Mouse (Mus musculus) CH12.LX (cell line): Measurements from ENCODE around the gene Camta1. TPM values are rescaled to one million over a fixed set of nuclear protein-coding genes. Genes with fewer than 3 reads are reported as not detected.

Source experiments
- DNase-seq: peaks from one replicate; pipeline ENCODE4 v3.0.0-alpha.2; 2013; ENCODE audit errors: extremely low read depth
- H3K27ac ChIP-seq: 2 replicates; pipeline ENCODE4 v1.5.1; 2012; ENCODE audit warnings: low read depth, mild to moderate bottlenecking, control low read depth, moderate library complexity; ENCODE audit not compliant: insufficient read depth
- H3K27me3 ChIP-seq: replicated peaks from 2 replicates; pipeline ENCODE3; 2012; ENCODE audit warnings: inconsistent platforms
- H3K36me3 ChIP-seq, 2 experiments: replicated peaks in 1 of 2; 2 replicates each; pipeline versions ENCODE3 to v1.6.1; 2012; ENCODE audit warnings: inconsistent platforms in 1 of 2, low read length in 1 of 2, mild to moderate bottlenecking in 1 of 2, mixed read lengths in 1 of 2, moderate library complexity in 1 of 2; ENCODE audit not compliant: control insufficient read depth in 1 of 2, insufficient read depth in 1 of 2
- H3K4me1 ChIP-seq, 2 experiments: 2 replicates each; pipeline ENCODE4 v1.6.1; 2012; ENCODE audit warnings: inconsistent platforms in 1 of 2, moderate library complexity in 1 of 2; ENCODE audit not compliant: insufficient read depth in 2 of 2, control insufficient read depth in 1 of 2
- H3K4me2 ChIP-seq: 2 replicates; pipeline ENCODE4 v1.6.1; 2012; ENCODE audit warnings: low read depth, mild to moderate bottlenecking, control low read depth; ENCODE audit not compliant: poor library complexity, insufficient read depth, severe bottlenecking
- H3K4me3 ChIP-seq, 3 experiments: fragments of 150-350 bp in 1 of 3; sonication (generic) in 1 of 3; replicated peaks in 1 of 3; 2 replicates each; pipeline versions ENCODE3 to v1.5.1; 2011 to 2012; ENCODE audit warnings: low read depth in 2 of 3, low read length in 2 of 3, mild to moderate bottlenecking in 2 of 3, moderate library complexity in 2 of 3, control low read depth in 1 of 3, improper control_type of control experiment in 1 of 3, inconsistent platforms in 1 of 3, mixed read lengths in 1 of 3; ENCODE audit not compliant: poor library complexity in 1 of 3
- H3K79me2 ChIP-seq: replicated peaks from 2 replicates; pipeline ENCODE4 v1.6.1; 2012; ENCODE audit warnings: mild to moderate bottlenecking, moderate library complexity; ENCODE audit not compliant: control insufficient read depth, poor library complexity, insufficient read depth, severe bottlenecking; ENCODE audit errors: extremely low read depth
- H3K9ac ChIP-seq: 2 replicates; pipeline ENCODE4 v1.6.1; 2012; ENCODE audit warnings: low read depth, mild to moderate bottlenecking, control low read depth, moderate library complexity; ENCODE audit not compliant: insufficient read depth
- H3K9me3 ChIP-seq: replicated peaks from 2 replicates; pipeline ENCODE3; 2012; ENCODE audit warnings: low read length, inconsistent platforms, mixed read lengths
- BHLHE40 ChIP-seq: IDR thresholded peaks from 2 replicates; pipeline ENCODE4 v1.6.1; 2011; ENCODE audit warnings: mild to moderate bottlenecking, low read depth, low read length, improper control_type of control experiment
- CHD1 ChIP-seq: IDR thresholded peaks from 2 replicates; pipeline ENCODE4 v1.6.1; 2012; ENCODE audit warnings: low read depth, low read length, improper control_type of control experiment, inconsistent platforms
- CHD2 ChIP-seq: IDR thresholded peaks from 2 replicates; pipeline ENCODE4 v1.6.1; 2011; ENCODE audit warnings: low read length, improper control_type of control experiment
- CTCF ChIP-seq, 2 experiments: IDR thresholded peaks in 1 of 2; conservative IDR thresholded peaks in 1 of 2; 2 replicates each; pipeline ENCODE4 v1.5.1; 2011 to 2012; ENCODE audit warnings: low read depth in 2 of 2, low read length in 2 of 2, improper control_type of control experiment in 1 of 2, inconsistent platforms in 1 of 2, mild to moderate bottlenecking in 1 of 2, moderate library complexity in 1 of 2
- E2F4 ChIP-seq: IDR thresholded peaks from 2 replicates; pipeline ENCODE4 v1.6.1; 2011; ENCODE audit warnings: low read depth, low read length, improper control_type of control experiment; ENCODE audit not compliant: insufficient replicate concordance
- ELF1 ChIP-seq: IDR thresholded peaks from 2 replicates; pipeline ENCODE4 v1.6.1; 2014; ENCODE audit warnings: low read depth, mild to moderate bottlenecking, inconsistent platforms, low read length, improper control_type of control experiment
- EP300 ChIP-seq: IDR thresholded peaks from 2 replicates; pipeline ENCODE4 v1.6.1; 2011; ENCODE audit warnings: low read length, improper control_type of control experiment
- ETS1 ChIP-seq: conservative IDR thresholded peaks from 2 replicates; pipeline ENCODE4 v1.6.1; 2012; ENCODE audit warnings: low read depth, mild to moderate bottlenecking, inconsistent platforms, low read length, improper control_type of control experiment, moderate library complexity
- GABPA ChIP-seq: IDR thresholded peaks from 2 replicates; pipeline ENCODE4 v1.6.1; 2012; ENCODE audit warnings: low read depth, low read length, improper control_type of control experiment, inconsistent platforms; ENCODE audit not compliant: insufficient replicate concordance
- HCFC1 ChIP-seq: IDR thresholded peaks from 2 replicates; pipeline ENCODE4 v1.6.1; 2012; ENCODE audit warnings: low read depth, mild to moderate bottlenecking, inconsistent platforms, low read length, improper control_type of control experiment
- IRF4 ChIP-seq: IDR thresholded peaks from 2 replicates; pipeline ENCODE4 v1.6.1; 2014; ENCODE audit warnings: low read depth, mild to moderate bottlenecking, inconsistent platforms, low read length, improper control_type of control experiment
- JUN ChIP-seq: IDR thresholded peaks from 2 replicates; pipeline ENCODE4 v1.6.1; 2011; ENCODE audit warnings: low read depth, mild to moderate bottlenecking, low read length, improper control_type of control experiment, moderate library complexity; ENCODE audit not compliant: insufficient read depth
- JUND ChIP-seq: conservative IDR thresholded peaks from 2 replicates; pipeline ENCODE4 v1.6.1; 2011; ENCODE audit warnings: low read depth, low read length, improper control_type of control experiment
- KAT2A ChIP-seq: IDR thresholded peaks from 2 replicates; pipeline ENCODE4 v1.6.1; 2012; ENCODE audit warnings: low read length, improper control_type of control experiment, inconsistent platforms; ENCODE audit not compliant: insufficient replicate concordance
- MAFK ChIP-seq: IDR thresholded peaks from 2 replicates; pipeline ENCODE4 v1.6.1; 2011; ENCODE audit warnings: low read length, improper control_type of control experiment; ENCODE audit not compliant: insufficient replicate concordance
- MAZ ChIP-seq: IDR thresholded peaks from 2 replicates; pipeline ENCODE4 v1.6.1; 2012; ENCODE audit warnings: low read depth, mild to moderate bottlenecking, inconsistent platforms, low read length, improper control_type of control experiment, moderate library complexity
- MEF2A ChIP-seq: IDR thresholded peaks from 2 replicates; pipeline ENCODE4 v1.6.1; 2014; ENCODE audit warnings: low read depth, mild to moderate bottlenecking, inconsistent platforms, low read length, improper control_type of control experiment, borderline replicate concordance
- MXI1 ChIP-seq: IDR thresholded peaks from 2 replicates; pipeline ENCODE4 v1.6.1; 2011; ENCODE audit warnings: mild to moderate bottlenecking, low read depth, low read length, improper control_type of control experiment
- MYC ChIP-seq: IDR thresholded peaks from 2 replicates; pipeline ENCODE4 v1.6.1; 2011; ENCODE audit warnings: low read depth, mild to moderate bottlenecking, improper control_type of control experiment, low read length
- NELFE ChIP-seq: IDR thresholded peaks from 2 replicates; pipeline ENCODE4 v1.6.1; 2011; ENCODE audit warnings: low read depth, low read length, improper control_type of control experiment
- NRF1 ChIP-seq: IDR thresholded peaks from 2 replicates; pipeline ENCODE4 v1.6.1; 2014; ENCODE audit warnings: low read depth, mild to moderate bottlenecking, inconsistent platforms, low read length, improper control_type of control experiment, moderate library complexity
- PAX5 ChIP-seq: IDR thresholded peaks from 2 replicates; pipeline ENCODE4 v1.6.1; 2012; ENCODE audit warnings: low read length, inconsistent platforms, mixed read lengths
- POLR2A ChIP-seq: IDR thresholded peaks from 2 replicates; pipeline ENCODE4 v1.6.1; 2011; ENCODE audit warnings: low read depth, mild to moderate bottlenecking, improper control_type of control experiment, low read length
- POLR2AphosphoS2 ChIP-seq: IDR thresholded peaks from 2 replicates; pipeline ENCODE4 v1.6.1; 2011; ENCODE audit warnings: low read depth, low read length, improper control_type of control experiment
- RAD21 ChIP-seq: IDR thresholded peaks from 2 replicates; pipeline ENCODE4 v1.6.1; 2011; ENCODE audit warnings: low read depth, mild to moderate bottlenecking, low read length, improper control_type of control experiment, moderate library complexity
- RCOR1 ChIP-seq: conservative IDR thresholded peaks from 2 replicates; pipeline ENCODE4 v1.6.1; 2012; ENCODE audit warnings: low read depth, mild to moderate bottlenecking, inconsistent platforms, low read length, improper control_type of control experiment
- SIN3A ChIP-seq: IDR thresholded peaks from 2 replicates; pipeline ENCODE4 v1.6.1; 2012; ENCODE audit warnings: low read length, improper control_type of control experiment, inconsistent platforms
- SMC3 ChIP-seq: IDR thresholded peaks from 2 replicates; pipeline ENCODE4 v1.6.1; 2011; ENCODE audit warnings: low read depth, low read length, improper control_type of control experiment
- TBP ChIP-seq: conservative IDR thresholded peaks from 2 replicates; pipeline ENCODE4 v1.6.1; 2011; ENCODE audit warnings: low read depth, low read length, improper control_type of control experiment
- TCF12 ChIP-seq: IDR thresholded peaks from 2 replicates; pipeline ENCODE4 v1.6.1; 2014; ENCODE audit warnings: low read depth, mild to moderate bottlenecking, inconsistent platforms, low read length, improper control_type of control experiment
- UBTF ChIP-seq: IDR thresholded peaks from 2 replicates; pipeline ENCODE4 v1.6.1; 2012; ENCODE audit warnings: low read depth, mild to moderate bottlenecking, inconsistent platforms, low read length, improper control_type of control experiment, moderate library complexity
- USF1 ChIP-seq: IDR thresholded peaks from 2 replicates; pipeline ENCODE4 v1.6.1; 2014; ENCODE audit warnings: low read depth, mild to moderate bottlenecking, inconsistent platforms, low read length, improper control_type of control experiment
- USF2 ChIP-seq: conservative IDR thresholded peaks from 2 replicates; pipeline ENCODE4 v1.6.1; 2011; ENCODE audit warnings: low read depth, low read length, improper control_type of control experiment
- ZC3H11A ChIP-seq: IDR thresholded peaks from 2 replicates; pipeline ENCODE4 v1.6.1; 2012; ENCODE audit warnings: low read depth, mild to moderate bottlenecking, inconsistent platforms, low read length, improper control_type of control experiment
- ZKSCAN1 ChIP-seq: IDR thresholded peaks from 2 replicates; pipeline ENCODE4 v1.6.1; 2012; ENCODE audit warnings: low read depth, inconsistent platforms, low read length, improper control_type of control experiment, borderline replicate concordance
- ZMIZ1 ChIP-seq: IDR thresholded peaks from 2 replicates; pipeline ENCODE4 v1.6.1; 2012; ENCODE audit warnings: low read depth, mild to moderate bottlenecking, inconsistent platforms, low read length, improper control_type of control experiment
- ZNF384 ChIP-seq: IDR thresholded peaks from 2 replicates; pipeline ENCODE4 v1.6.1; 2012; ENCODE audit warnings: low read depth, low read length, improper control_type of control experiment, inconsistent platforms
- dilution Hi-C: fragments of 300-500 bp; cut with MboI; formaldehyde crosslinking; loops from 2 replicates; pipeline ENCODE4 v1.14.3; 2020; ENCODE audit warnings: low sequenced_read_pairs; ENCODE audit not compliant: extremely low pct_unique_long_range_greater_than_20kb, extremely low pct_ligation_motif_present
- in situ Hi-C: fragments of 300-500 bp; cut with MboI; formaldehyde crosslinking; loops from 3 replicates; pipeline ENCODE4 v1.14.3; 2019; ENCODE audit warnings: low sequenced_read_pairs, low pct_ligation_motif_present, low pct_unique_long_range_greater_than_20kb, mixed read lengths
- polyA plus RNA-seq: library from polyadenylated mRNA; unstranded; fragments of >175 nt; gene quantifications from 2 replicates; pipeline ENCODE4 v1.2.1, GENCODE M21; 2012; ENCODE audit warnings: low read depth; ENCODE audit not compliant: insufficient read length
- total RNA-seq, 2 experiments: library from RNA; depleted of rRNA; stranded (reverse); fragments of 300-350 nt in 1 of 2; fragments of >200 nt in 1 of 2; gene quantifications; 2 replicates each; pipeline ENCODE4 v1.2.3; 2012 to 2014

The Camta1 gene
- total RNA-seq (2012; rRNA removed) (9.8 and 9.9 TPM in 2 replicates), total RNA-seq (2014; rRNA removed) (15.3 and 21.3 TPM in 2 replicates), polyA plus RNA-seq (27.2 and 32.5 TPM in 2 replicates)

- Histone ChIP-seq H3K27ac (peak within 1 kb of the TSS; percentile 75), H3K9me3 (no peaks in the 10 kb centered on the region), H3K4me1 (peaks cover 9 to 27% of the 10 kb centered on the region in 2 experiments), H3K27me3 (peaks cover 20% of the 10 kb centered on the region), H3K4me3 (peak within 1 kb of the TSS; percentile 55 to 98 (median 72)), H3K4me2 (peak within 1 kb of the TSS; percentile 83), H3K36me3 (peaks cover 0 to 16% of the 10 kb centered on the region in 2 experiments), H3K79me2 (peaks cover 2% of the 10 kb centered on the region), H3K9ac (peak within 1 kb of the TSS; percentile 84)
- in situ Hi-C loops (no loop called here), dilution Hi-C loops (no loop called here)
- peak; percentile 100 for DNase-seq
- TF ChIP-seq ZMIZ1 (peak; percentile 72; the same call in 1 of the 2 replicates), USF2 (peak; percentile 71), ELF1 (peak; percentile 89), MEF2A (peak; percentile 87), ZKSCAN1 (no peak), USF1 (peak; percentile 86), POLR2A (peak; percentile 73), GABPA (no peak), MYC (no peak), MAZ (peak; percentile 47), ETS1 (peak; percentile 61), POLR2AphosphoS2 (no peak), TBP (peak; percentile 68; the same call in 1 of the 2 replicates), EP300 (no peak), TCF12 (peak; percentile 58; the same call in 1 of the 2 replicates), RCOR1 (0 out of 2 replicates have a peak, but pooled peaks have one; percentile 7), CTCF (conservative IDR thresholded peaks at IDR 0.05 in 1 of 2, IDR thresholded peaks at IDR 0.05 in 1 of 2; ENCODE audit: low read depth in 2 of 2, low read length in 2 of 2) (no peak), BHLHE40 (peak; percentile 88), MXI1 (peak; percentile 87), HCFC1 (peak; percentile 58), MAFK (no peak), SIN3A (peak; percentile 92), NRF1 (peak; percentile 63; the same call in 1 of the 2 replicates), IRF4 (0 out of 2 replicates have a peak, but pooled peaks have one; percentile 49), PAX5 (no peak), ZC3H11A (no peak), RAD21 (no peak), JUN (peak; percentile 57), CHD2 (peak; percentile 96), CHD1 (no peak), UBTF (peak; percentile 60; the same call in 1 of the 2 replicates), NELFE (peak; percentile 52; the same call in 1 of the 2 replicates), E2F4 (no peak), KAT2A (no peak), ZNF384 (no peak), SMC3 (no peak), JUND (no peak)
Measured at GRCm38 (mm10) chr4:151861806-151862739, at the start of gene Camta1. Gene Camta1, minus strand, starts transcription at chr4:151861876.
